Mouse (Mus musculus): Measurements from ENCODE around the gene Atp1b1. TPM values are rescaled to one million over a fixed set of nuclear protein-coding genes. Genes with fewer than 3 reads are reported as not detected.

Atp1b1 gene
- polyA plus RNA-seq, 1 experiment from 2014 or later, result 101 TPM

DNA sequence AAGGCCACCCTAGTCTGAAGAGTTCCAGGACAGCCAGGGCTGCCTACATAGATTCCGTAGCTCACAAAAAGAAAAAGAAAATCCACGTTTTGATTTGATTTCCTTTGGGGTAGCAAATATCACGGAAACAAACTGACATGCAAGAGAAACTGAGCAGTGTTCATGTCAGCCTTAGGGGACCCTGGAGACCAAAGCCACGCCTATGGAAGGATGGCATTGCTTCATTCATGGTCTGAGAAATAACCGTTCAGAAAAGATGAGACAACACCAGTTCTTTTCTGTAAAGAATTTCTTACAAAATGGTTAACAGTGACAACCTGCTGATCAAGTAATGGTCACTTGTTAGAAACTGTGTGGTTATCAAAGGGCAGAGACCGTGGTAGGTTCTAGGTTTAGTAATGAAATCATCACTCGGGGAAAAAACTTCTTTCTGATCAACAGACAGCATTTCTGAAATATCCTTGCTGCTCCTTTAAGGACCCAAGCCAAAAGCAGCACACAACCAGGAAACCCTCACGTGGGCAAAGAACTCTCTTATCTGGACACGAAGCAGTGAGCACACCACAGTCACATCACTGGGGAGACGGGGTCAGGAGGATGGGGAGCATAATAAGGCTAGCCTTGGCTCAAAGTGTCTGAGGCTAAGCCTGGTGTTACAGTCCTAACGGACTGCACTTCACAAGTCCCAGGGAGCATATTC, 17.3 kb downstream of the Atp1b1 start:
- H3K27ac ChIP-seq (ENCODE audit: low read depth), result no peak overlapping the region
- no peak overlapping the region for H3K9ac ChIP-seq (ENCODE audit: low read length)
- ATAC-seq (replicated peaks; ENCODE audit: low FRiP score, low TSS enrichment, low read depth) (no peak), DNase-seq (ENCODE audit: low spot score) (no peak)
- WGBS, result 87% methylated on average over 11 of the region's 11 CpGs
- no peak overlapping the region for H3K4me3 ChIP-seq (ENCODE audit: low read depth, low read length)
- H3K27me3 ChIP-seq (replicated peaks; ENCODE audit: control insufficient read depth, insufficient read depth, low read length), result no peaks in the 10 kb centered on the region
- peaks cover 46% of the 10 kb centered on the region for H3K36me3 ChIP-seq (ENCODE audit: control insufficient read depth, insufficient read depth, low read length)
- no peaks in the 10 kb centered on the region for H3K4me1 ChIP-seq (replicated peaks; ENCODE audit: control insufficient read depth, insufficient read depth, low read length)
- no peaks in the 10 kb centered on the region for H3K9me3 ChIP-seq (ENCODE audit: control insufficient read depth, low read length)
- H3K4me2 ChIP-seq (ENCODE audit: low read length), result no peak overlapping the region

GRCm38 (mm10) chr1:164440230-164440629, 17.9 kb downstream of the Atp1b1 start:
- Histone ChIP-seq H3K36me3 (ENCODE audit: control insufficient read depth, insufficient read depth, low read length) (peaks cover 46% of the 10 kb centered on the region), H3K4me2 (ENCODE audit: low read length) (no peak overlapping the region), H3K9me3 (ENCODE audit: control insufficient read depth, low read length) (no peaks in the 10 kb centered on the region), H3K9ac (ENCODE audit: low read length) (no peak overlapping the region), H3K27ac (ENCODE audit: low read depth) (no peak overlapping the region), H3K4me3 (ENCODE audit: low read depth, low read length) (no peak overlapping the region), H3K4me1 (replicated peaks; ENCODE audit: control insufficient read depth, insufficient read depth, low read length) (no peaks in the 10 kb centered on the region), H3K27me3 (replicated peaks; ENCODE audit: control insufficient read depth, insufficient read depth, low read length) (no peaks in the 10 kb centered on the region)
- WGBS, result 86% methylated on average over 6 of the region's 6 CpGs
- DNase-seq (ENCODE audit: low spot score) (no peak), ATAC-seq (replicated peaks; ENCODE audit: low FRiP score, low TSS enrichment, low read depth) (no peak)

DNA sequence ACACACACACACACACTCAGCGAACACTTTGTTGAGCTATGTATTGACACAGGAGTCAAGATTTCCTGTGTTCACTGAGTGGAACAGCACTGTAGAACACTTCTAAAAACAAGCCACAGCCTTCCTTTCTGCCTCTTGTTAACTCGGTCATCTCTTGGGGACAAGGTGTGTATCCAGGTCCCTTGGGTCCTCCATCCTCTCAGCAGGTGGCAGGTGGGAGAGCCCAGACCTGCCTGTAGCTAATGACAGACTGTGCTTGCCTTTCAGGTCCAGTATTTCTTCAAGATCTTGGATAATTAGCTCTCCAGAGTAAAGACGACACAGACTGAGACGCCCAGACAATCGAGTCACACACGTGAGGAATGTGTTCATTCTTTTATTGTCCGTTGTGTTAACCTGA, 21.4 kb downstream of the Atp1b1 start:
- Histone ChIP-seq H3K36me3 (ENCODE audit: control insufficient read depth, insufficient read depth, low read length) (peaks cover 37% of the 10 kb centered on the region), H3K27me3 (replicated peaks; ENCODE audit: control insufficient read depth, insufficient read depth, low read length) (no peaks in the 10 kb centered on the region), H3K4me3 (ENCODE audit: low read depth, low read length) (no peak overlapping the region), H3K4me2 (ENCODE audit: low read length) (no peak overlapping the region), H3K4me1 (replicated peaks; ENCODE audit: control insufficient read depth, insufficient read depth, low read length) (no peaks in the 10 kb centered on the region), H3K9me3 (ENCODE audit: control insufficient read depth, low read length) (no peaks in the 10 kb centered on the region), H3K9ac (ENCODE audit: low read length) (no peak overlapping the region), H3K27ac (ENCODE audit: low read depth) (no peak overlapping the region)
- ATAC-seq (replicated peaks; ENCODE audit: low FRiP score, low TSS enrichment, low read depth), result no peak
- DNase-seq (ENCODE audit: low spot score), result no peak
- WGBS, result 90% methylated on average over 7 of the region's 7 CpGs

GRCm38 (mm10) chr1:164434049-164434448, 24.1 kb downstream of the Atp1b1 start:
- 41% methylated on average over 6 of the region's 6 CpGs for WGBS
- Histone ChIP-seq H3K9me3 (ENCODE audit: control insufficient read depth, low read length) (no peaks in the 10 kb centered on the region), H3K27ac (ENCODE audit: low read depth) (no peak overlapping the region), H3K27me3 (replicated peaks; ENCODE audit: control insufficient read depth, insufficient read depth, low read length) (no peaks in the 10 kb centered on the region), H3K4me2 (ENCODE audit: low read length) (no peak overlapping the region), H3K4me1 (replicated peaks; ENCODE audit: control insufficient read depth, insufficient read depth, low read length) (no peaks in the 10 kb centered on the region), H3K36me3 (ENCODE audit: control insufficient read depth, insufficient read depth, low read length) (peaks cover 18% of the 10 kb centered on the region), H3K9ac (ENCODE audit: low read length) (no peak overlapping the region), H3K4me3 (ENCODE audit: low read depth, low read length) (no peak overlapping the region)
- DNase-seq (ENCODE audit: low spot score) (no peak), ATAC-seq (replicated peaks; ENCODE audit: low FRiP score, low TSS enrichment, low read depth) (no peak)

DNA sequence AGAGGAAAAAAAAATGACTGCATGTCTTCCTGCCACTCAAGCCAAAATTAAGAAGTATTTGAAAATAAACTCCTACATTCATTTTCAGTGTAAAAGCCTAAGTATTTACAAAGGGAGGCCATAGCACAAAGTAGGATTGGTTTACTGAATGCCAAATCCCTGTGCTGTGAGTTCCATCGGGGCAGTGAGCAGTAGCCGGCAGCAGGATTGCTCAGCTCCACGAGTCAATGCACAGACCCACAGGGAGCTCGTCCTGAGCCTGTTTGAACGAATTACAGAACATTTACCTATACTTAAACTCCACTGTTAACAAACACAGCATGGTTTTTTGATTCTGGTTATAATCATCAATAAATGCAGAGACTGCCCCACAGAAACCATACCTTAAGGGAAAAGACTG, 25.5 kb downstream of the Atp1b1 start:
- Histone ChIP-seq H3K27ac (ENCODE audit: low read depth) (no peak overlapping the region), H3K27me3 (replicated peaks; ENCODE audit: control insufficient read depth, insufficient read depth, low read length) (no peaks in the 10 kb centered on the region), H3K36me3 (ENCODE audit: control insufficient read depth, insufficient read depth, low read length) (peaks cover 4% of the 10 kb centered on the region), H3K9me3 (ENCODE audit: control insufficient read depth, low read length) (no peaks in the 10 kb centered on the region), H3K9ac (ENCODE audit: low read length) (no peak overlapping the region), H3K4me3 (ENCODE audit: low read depth, low read length) (no peak overlapping the region), H3K4me1 (replicated peaks; ENCODE audit: control insufficient read depth, insufficient read depth, low read length) (no peaks in the 10 kb centered on the region), H3K4me2 (ENCODE audit: low read length) (no peak overlapping the region)
- DNase-seq (ENCODE audit: low spot score), result no peak
- no peak for ATAC-seq (replicated peaks; ENCODE audit: low FRiP score, low TSS enrichment, low read depth)
- 77% methylated on average over 5 of the region's 5 CpGs for WGBS

DNA sequence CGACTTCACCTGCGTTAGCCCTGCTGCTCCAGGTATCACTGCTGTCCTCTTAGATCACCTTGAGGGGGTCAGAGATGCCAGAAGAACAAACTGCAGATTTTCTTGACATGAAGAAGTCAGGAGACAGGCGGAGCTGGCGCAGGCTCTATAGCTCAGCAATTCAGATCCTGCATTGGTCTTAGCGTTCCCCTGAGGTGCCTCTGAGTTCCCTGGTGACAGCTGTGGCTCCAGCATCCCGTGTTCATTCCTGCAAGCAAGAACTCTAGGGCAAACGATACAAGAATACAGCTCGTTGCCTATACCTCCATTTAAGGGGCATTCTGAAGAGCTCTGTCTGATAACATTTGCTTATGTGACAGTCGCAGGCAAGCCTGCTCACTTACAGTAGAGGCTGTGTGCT, 29.5 kb downstream of the Atp1b1 start:
- no peaks in the 10 kb centered on the region for H3K4me1 ChIP-seq (replicated peaks; ENCODE audit: control insufficient read depth, insufficient read depth, low read length)
- WGBS, result 95% methylated on average over 9 of the region's 9 CpGs
- H3K27me3 ChIP-seq (replicated peaks; ENCODE audit: control insufficient read depth, insufficient read depth, low read length), result no peaks in the 10 kb centered on the region
- H3K9me3 ChIP-seq (ENCODE audit: control insufficient read depth, low read length), result no peaks in the 10 kb centered on the region
- no peak for DNase-seq (ENCODE audit: low spot score)
- H3K27ac ChIP-seq (ENCODE audit: low read depth), result no peak overlapping the region
- H3K36me3 ChIP-seq (ENCODE audit: control insufficient read depth, insufficient read depth, low read length), result no peaks in the 10 kb centered on the region
- H3K9ac ChIP-seq (ENCODE audit: low read length), result no peak overlapping the region
- H3K4me2 ChIP-seq (ENCODE audit: low read length), result no peak overlapping the region
- ATAC-seq (replicated peaks; ENCODE audit: low FRiP score, low TSS enrichment, low read depth), result no peak
- no peak overlapping the region for H3K4me3 ChIP-seq (ENCODE audit: low read depth, low read length)

DNA sequence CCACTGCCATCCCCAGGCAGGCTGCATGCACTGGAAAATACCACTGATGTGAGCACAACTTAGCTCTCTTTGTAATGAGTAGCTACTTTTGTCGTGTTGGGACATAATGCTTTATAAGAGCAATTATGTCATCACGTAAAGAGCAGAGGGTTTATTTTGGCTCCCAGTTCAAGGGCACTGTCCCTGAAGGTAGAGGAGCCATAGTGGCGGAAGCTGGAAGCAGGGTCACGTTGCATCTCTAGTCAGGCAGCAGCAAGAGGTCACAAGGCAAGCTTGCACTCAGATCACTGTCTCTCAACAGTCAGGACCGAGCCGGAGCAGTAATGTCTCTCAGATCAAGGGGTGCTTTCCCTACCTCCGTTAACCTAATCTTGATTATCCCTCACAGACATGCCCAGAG, 30.4 kb downstream of the Atp1b1 start:
- DNase-seq (ENCODE audit: low spot score) (no peak), ATAC-seq (replicated peaks; ENCODE audit: low FRiP score, low TSS enrichment, low read depth) (no peak)
- Histone ChIP-seq H3K4me3 (ENCODE audit: low read depth, low read length) (no peak overlapping the region), H3K4me1 (replicated peaks; ENCODE audit: control insufficient read depth, insufficient read depth, low read length) (no peaks in the 10 kb centered on the region), H3K4me2 (ENCODE audit: low read length) (no peak overlapping the region), H3K36me3 (ENCODE audit: control insufficient read depth, insufficient read depth, low read length) (no peaks in the 10 kb centered on the region), H3K9ac (ENCODE audit: low read length) (no peak overlapping the region), H3K9me3 (ENCODE audit: control insufficient read depth, low read length) (no peaks in the 10 kb centered on the region), H3K27ac (ENCODE audit: low read depth) (no peak overlapping the region), H3K27me3 (replicated peaks; ENCODE audit: control insufficient read depth, insufficient read depth, low read length) (no peaks in the 10 kb centered on the region)
- WGBS, result 77% methylated on average over 7 of the region's 7 CpGs

GRCm38 (mm10) chr1:164426227-164426626, 31.9 kb downstream of the Atp1b1 start:
- no peak overlapping the region for H3K4me3 ChIP-seq (ENCODE audit: low read depth, low read length)
- no peak for DNase-seq (ENCODE audit: low spot score)
- H3K36me3 ChIP-seq (ENCODE audit: control insufficient read depth, insufficient read depth, low read length), result no peaks in the 10 kb centered on the region
- H3K9me3 ChIP-seq (ENCODE audit: control insufficient read depth, low read length), result no peaks in the 10 kb centered on the region
- ATAC-seq (replicated peaks; ENCODE audit: low FRiP score, low TSS enrichment, low read depth), result no peak
- no peaks in the 10 kb centered on the region for H3K4me1 ChIP-seq (replicated peaks; ENCODE audit: control insufficient read depth, insufficient read depth, low read length)
- no peak overlapping the region for H3K9ac ChIP-seq (ENCODE audit: low read length)
- H3K27me3 ChIP-seq (replicated peaks; ENCODE audit: control insufficient read depth, insufficient read depth, low read length), result no peaks in the 10 kb centered on the region
- no peak overlapping the region for H3K4me2 ChIP-seq (ENCODE audit: low read length)
- 71% methylated on average over 7 of the region's 7 CpGs for WGBS
- H3K27ac ChIP-seq (ENCODE audit: low read depth), result no peak overlapping the region

DNA sequence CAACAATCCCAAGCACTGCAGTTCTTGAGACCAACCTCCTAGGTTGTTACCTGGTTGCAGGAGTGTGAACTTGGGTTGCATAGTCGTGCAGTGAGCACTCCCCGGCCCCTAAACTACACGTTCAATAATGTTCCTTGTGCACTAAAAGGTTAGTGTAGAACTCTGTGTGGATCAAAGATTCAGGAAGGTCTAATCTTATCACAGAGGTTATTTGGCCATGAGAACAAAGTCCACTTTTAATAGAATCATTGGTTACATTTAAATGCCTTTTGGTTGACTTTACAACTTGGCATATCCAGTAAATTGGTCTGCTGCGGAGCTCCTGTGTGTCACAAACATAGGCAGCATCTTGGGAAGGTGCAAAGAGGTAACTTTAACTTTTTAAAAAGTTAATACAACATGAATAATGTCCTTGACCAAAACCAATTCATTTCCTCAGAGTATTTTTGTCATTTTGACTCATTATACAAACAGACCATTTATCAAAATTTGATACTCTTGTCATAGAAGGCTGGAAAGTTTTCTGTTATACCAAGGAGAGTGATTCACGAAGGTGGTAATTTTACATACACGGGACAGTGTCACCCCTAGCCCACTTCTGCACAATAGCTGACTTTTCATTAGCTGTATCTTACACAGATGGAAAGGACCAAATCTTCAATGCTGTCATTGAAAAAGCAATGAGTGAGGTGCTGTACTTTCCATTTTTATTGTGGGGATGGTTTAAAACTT, 37.4 kb downstream of the Atp1b1 start:
- ATAC-seq (replicated peaks; ENCODE audit: low FRiP score, low TSS enrichment, low read depth) (peak; percentile 77), DNase-seq (ENCODE audit: low spot score) (no peak)
- WGBS, result 67% methylated on average over 6 of the region's 6 CpGs
- no peak overlapping the region for H3K4me3 ChIP-seq (ENCODE audit: low read depth, low read length)
- H3K36me3 ChIP-seq (ENCODE audit: control insufficient read depth, insufficient read depth, low read length), result no peaks in the 10 kb centered on the region
- no peak overlapping the region for H3K4me2 ChIP-seq (ENCODE audit: low read length)
- no peaks in the 10 kb centered on the region for H3K9me3 ChIP-seq (ENCODE audit: control insufficient read depth, low read length)
- no peaks in the 10 kb centered on the region for H3K27me3 ChIP-seq (replicated peaks; ENCODE audit: control insufficient read depth, insufficient read depth, low read length)
- no peak overlapping the region for H3K9ac ChIP-seq (ENCODE audit: low read length)
- H3K4me1 ChIP-seq (replicated peaks; ENCODE audit: control insufficient read depth, insufficient read depth, low read length), result peaks cover 3% of the 10 kb centered on the region; the same call in 1 of the 2 replicates
- H3K27ac ChIP-seq (ENCODE audit: low read depth), result no peak overlapping the region; the same call in 1 of the 2 replicates

Data from intestine, embryonic 14.5 days (tissue).